Mouse (Mus musculus): ENCODE measurements around the gene Enpp7. TPM values are rescaled to one million over a fixed set of nuclear protein-coding genes. Genes with fewer than 3 reads are reported as not detected.

Gene Enpp7
- total RNA-seq, 1 experiment: not detected

GRCm38 (mm10) chr11:119017506-119017905 is 29.5 kb downstream of the Enpp7 start:
- Histone ChIP-seq H3K4me1 (ENCODE audit: control insufficient read depth in 2 of 2, insufficient read depth in 2 of 2, low read length in 2 of 2, poor library complexity in 1 of 2) (no peaks in the 10 kb centered on the region), H3K36me3 (ENCODE audit: control insufficient read depth, insufficient read depth, low read length, poor library complexity, severe bottlenecking) (no peaks in the 10 kb centered on the region), H3K9me3 (ENCODE audit: control insufficient read depth, insufficient read depth, low read depth, low read length) (no peaks in the 10 kb centered on the region), H3K27ac (ENCODE audit: insufficient read depth, low read depth, low read length, poor library complexity, severe bottlenecking) (no peak overlapping the region), H3K4me3 (ENCODE audit: insufficient read depth in 1 of 2, low read depth in 1 of 2, low read length in 2 of 2, poor library complexity in 1 of 2, severe bottlenecking in 1 of 2) (no peak overlapping the region), H3K9ac (ENCODE audit: insufficient read depth, low read depth, low read length, poor library complexity, severe bottlenecking) (no peak overlapping the region)
- TF ChIP-seq ZC3H11A (IDR thresholded peaks at IDR 0.05; ENCODE audit: borderline replicate concordance, low read depth, low read length) (no peak), HCFC1 (IDR thresholded peaks at IDR 0.05; ENCODE audit: borderline replicate concordance, insufficient read depth, low read length) (no peak), CHD2 (IDR thresholded peaks at IDR 0.05; ENCODE audit: low read depth, low read length) (no peak), ZNF384 (IDR thresholded peaks at IDR 0.05; ENCODE audit: low read depth, low read length) (no peak), MAFK (IDR thresholded peaks at IDR 0.05; ENCODE audit: insufficient read depth, low read depth, low read length) (no peak)
- in situ Hi-C loops (cut with MboI; ENCODE audit: low sequenced_read_pairs in 2 of 2, unreplicated experiment in 2 of 2): no loop called here
- DNase-seq (ENCODE audit: low read depth, low spot score): no peak

- Histone ChIP-seq H3K4me1 (ENCODE audit: control insufficient read depth in 2 of 2, insufficient read depth in 2 of 2, low read length in 2 of 2, poor library complexity in 1 of 2) (peaks cover 0 to 3% of the 10 kb centered on the region in 2 experiments; a peak in 1 of 4 replicates), H3K4me3 (ENCODE audit: insufficient read depth in 1 of 2, low read depth in 1 of 2, low read length in 2 of 2, poor library complexity in 1 of 2, severe bottlenecking in 1 of 2) (no peak overlapping the region), H3K27ac (ENCODE audit: insufficient read depth, low read depth, low read length, poor library complexity, severe bottlenecking) (no peak overlapping the region), H3K36me3 (ENCODE audit: control insufficient read depth, insufficient read depth, low read length, poor library complexity, severe bottlenecking) (peaks cover 3% of the 10 kb centered on the region; the same call in 1 of the 2 replicates), H3K9me3 (ENCODE audit: control insufficient read depth, insufficient read depth, low read depth, low read length) (no peaks in the 10 kb centered on the region), H3K9ac (ENCODE audit: insufficient read depth, low read depth, low read length, poor library complexity, severe bottlenecking) (no peak overlapping the region)
- in situ Hi-C loops (cut with MboI; ENCODE audit: low sequenced_read_pairs in 2 of 2, unreplicated experiment in 2 of 2): no loop called here
- DNase-seq (ENCODE audit: low read depth, low spot score): no peak
- no peak for TF ChIP-seq ZC3H11A (IDR thresholded peaks at IDR 0.05; ENCODE audit: borderline replicate concordance, low read depth, low read length)
These were observed 33.2 kb downstream of the Enpp7 start for GRCm38 (mm10) chr11:119021180-119021579.

DNA sequence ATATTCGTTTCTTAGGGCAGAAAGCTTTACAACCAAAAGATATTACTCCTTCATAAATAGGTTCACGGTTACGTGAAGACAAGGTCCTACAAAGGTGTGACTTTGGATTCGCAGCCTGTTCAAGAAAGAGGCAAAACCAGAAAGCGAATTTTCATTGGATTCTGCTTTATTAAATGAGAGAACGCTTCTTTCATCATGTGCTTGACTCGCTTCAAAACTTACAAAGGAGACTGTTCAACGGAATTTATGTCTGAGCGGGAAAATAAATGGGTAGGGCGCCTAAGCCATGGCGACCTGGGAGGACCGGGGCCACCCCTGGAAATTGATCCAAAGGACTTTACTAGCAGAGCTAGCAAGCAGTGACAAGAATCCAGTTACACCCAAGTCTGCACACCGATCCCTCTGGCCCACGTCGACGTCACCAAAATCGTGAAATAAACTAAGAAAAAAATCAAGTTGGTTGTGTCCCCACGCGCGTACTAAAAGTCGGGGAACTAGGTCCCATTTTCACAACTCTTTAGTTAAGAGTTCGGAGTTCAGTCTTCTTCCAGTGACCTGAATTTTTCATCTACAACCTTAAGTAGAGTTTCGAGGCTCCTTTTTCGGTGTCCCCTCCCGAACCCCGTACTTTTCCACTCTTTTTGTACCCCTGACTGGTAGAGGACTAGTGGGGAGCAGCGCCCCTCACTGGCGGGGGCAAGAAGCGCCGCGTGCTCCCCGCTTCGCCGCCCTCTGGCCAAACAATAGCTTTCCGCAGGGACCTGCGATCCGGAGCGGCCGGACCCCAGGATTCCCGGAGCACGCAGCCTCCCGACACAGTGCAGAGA is 34.3 kb downstream of the Enpp7 start:
- peaks cover 13% of the 10 kb centered on the region; the same call in 1 of the 2 replicates for H3K36me3 ChIP-seq (ENCODE audit: control insufficient read depth, insufficient read depth, low read length, poor library complexity, severe bottlenecking)
- peak overlapping the region; percentile 94 for H3K9ac ChIP-seq (ENCODE audit: insufficient read depth, low read depth, low read length, poor library complexity, severe bottlenecking)
- DNase-seq (ENCODE audit: low read depth, low spot score): no peak
- no peak for TF ChIP-seq ZNF384 (IDR thresholded peaks at IDR 0.05; ENCODE audit: low read depth, low read length)
- no peak for TF ChIP-seq HCFC1 (IDR thresholded peaks at IDR 0.05; ENCODE audit: borderline replicate concordance, insufficient read depth, low read length)
- TF ChIP-seq ZC3H11A (IDR thresholded peaks at IDR 0.05; ENCODE audit: borderline replicate concordance, low read depth, low read length): no peak
- TF ChIP-seq MAFK (IDR thresholded peaks at IDR 0.05; ENCODE audit: insufficient read depth, low read depth, low read length): no peak
- no peak for TF ChIP-seq CHD2 (IDR thresholded peaks at IDR 0.05; ENCODE audit: low read depth, low read length)
- no peaks in the 10 kb centered on the region for H3K9me3 ChIP-seq (ENCODE audit: control insufficient read depth, insufficient read depth, low read depth, low read length)
- in situ Hi-C loops (cut with MboI; ENCODE audit: low sequenced_read_pairs in 2 of 2, unreplicated experiment in 2 of 2): no loop called here
- H3K4me3 ChIP-seq (ENCODE audit: insufficient read depth in 1 of 2, low read depth in 1 of 2, low read length in 2 of 2, poor library complexity in 1 of 2, severe bottlenecking in 1 of 2): peak overlapping the region; percentile 77 to 80
- no peak overlapping the region for H3K27ac ChIP-seq (ENCODE audit: insufficient read depth, low read depth, low read length, poor library complexity, severe bottlenecking)
- H3K4me1 ChIP-seq (ENCODE audit: control insufficient read depth in 2 of 2, insufficient read depth in 2 of 2, low read length in 2 of 2, poor library complexity in 1 of 2): peaks cover 0 to 3% of the 10 kb centered on the region in 2 experiments; a peak in 1 of 4 replicates

- Histone ChIP-seq H3K9me3 (ENCODE audit: control insufficient read depth, insufficient read depth, low read depth, low read length) (no peaks in the 10 kb centered on the region), H3K4me1 (ENCODE audit: control insufficient read depth in 2 of 2, insufficient read depth in 2 of 2, low read length in 2 of 2, poor library complexity in 1 of 2) (peaks cover 0 to 3% of the 10 kb centered on the region in 2 experiments; a peak in 1 of 4 replicates), H3K4me3 (ENCODE audit: insufficient read depth in 1 of 2, low read depth in 1 of 2, low read length in 2 of 2, poor library complexity in 1 of 2, severe bottlenecking in 1 of 2) (peak within 1 kb of the TSS; percentile 80 to 85), H3K36me3 (ENCODE audit: control insufficient read depth, insufficient read depth, low read length, poor library complexity, severe bottlenecking) (peaks cover 19% of the 10 kb centered on the region), H3K27ac (ENCODE audit: insufficient read depth, low read depth, low read length, poor library complexity, severe bottlenecking) (peak within 1 kb of the TSS; percentile 44; the same call in 1 of the 2 replicates), H3K9ac (ENCODE audit: insufficient read depth, low read depth, low read length, poor library complexity, severe bottlenecking) (peak within 1 kb of the TSS; percentile 94)
- TF ChIP-seq CHD2 (IDR thresholded peaks at IDR 0.05; ENCODE audit: low read depth, low read length) (no peak), ZC3H11A (IDR thresholded peaks at IDR 0.05; ENCODE audit: borderline replicate concordance, low read depth, low read length) (no peak), ZNF384 (IDR thresholded peaks at IDR 0.05; ENCODE audit: low read depth, low read length) (no peak), HCFC1 (IDR thresholded peaks at IDR 0.05; ENCODE audit: borderline replicate concordance, insufficient read depth, low read length) (no peak), MAFK (IDR thresholded peaks at IDR 0.05; ENCODE audit: insufficient read depth, low read depth, low read length) (no peak)
- in situ Hi-C loops (cut with MboI; ENCODE audit: low sequenced_read_pairs in 2 of 2, unreplicated experiment in 2 of 2): no loop called here
- no peak for DNase-seq (ENCODE audit: low read depth, low spot score)
These were observed 35.1 kb downstream of the Enpp7 start, which contains the start of gene Cbx2 for GRCm38 (mm10) chr11:119022895-119023615. TSS of gene Cbx2 (plus strand) at chr11:119022962.

Measured in ES-E14 (cell line).